Mouse (Mus musculus): ENCODE measurements around the gene Adam1a. TPM values are rescaled to one million over a fixed set of nuclear protein-coding genes. Genes with fewer than 3 reads are reported as not detected.

The Adam1a gene
- polyA plus RNA-seq, 1 experiment: 0.15 TPM

DNA sequence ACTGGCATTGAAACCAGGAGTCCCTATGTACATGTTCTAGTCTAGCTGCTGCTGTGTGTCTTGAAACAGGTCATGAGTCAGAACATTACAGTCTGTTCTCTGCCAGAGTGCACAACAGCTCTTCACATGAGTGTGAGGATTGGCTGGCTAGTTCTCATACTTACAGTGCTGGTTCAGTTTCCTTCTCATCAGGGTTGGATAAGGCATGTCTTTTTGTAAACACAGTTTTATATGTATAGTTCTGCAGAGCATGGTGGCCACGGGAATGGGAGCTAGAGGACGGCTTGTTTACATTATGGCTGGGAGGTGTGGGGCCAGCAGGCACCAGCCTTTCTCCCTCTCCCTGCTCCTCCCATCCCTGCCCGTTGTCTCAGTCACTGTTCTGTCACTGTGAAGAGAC, 75.7 kb downstream of the Adam1a start:
- TF ChIP-seq GATA1 (IDR thresholded peaks at IDR 0.05; ENCODE audit: low read length): no peak

Other genes with a start within 250 kb of the Adam1a start
- gene Trafd1, start 159.8 kb downstream of the Adam1a start, polyA plus RNA-seq (2012): 14.7 and 17.8 TPM in 2 replicates
- 5.2 and 5.3 TPM in 2 replicates for gene Naa25, start 147.5 kb downstream of the Adam1a start, polyA plus RNA-seq (2012)
- gene Tmem116, start 93.6 kb downstream of the Adam1a start, polyA plus RNA-seq (2012): 2.0 TPM in 2 replicates
- gene Erp29, start 93.0 kb downstream of the Adam1a start, polyA plus RNA-seq (2012): 214 and 282 TPM in 2 replicates
- gene Adam1b, start 42.0 kb downstream of the Adam1a start, polyA plus RNA-seq (2012): not detected in 2 replicates
- gene Gm42878, start within 50 bp of the Adam1a start, polyA plus RNA-seq (2012): not detected in 2 replicates
- 52.3 and 61.2 TPM in 2 replicates for gene Mapkapk5, start 423 bp upstream of the Adam1a start, polyA plus RNA-seq (2012)
- 124 and 151 TPM in 2 replicates for gene Aldh2, start 48.3 kb upstream of the Adam1a start, polyA plus RNA-seq (2012)
- gene Acad12, start 73.5 kb upstream of the Adam1a start, polyA plus RNA-seq (2012): 1.0 and 1.3 TPM in 2 replicates
- 2.6 and 3.5 TPM in 2 replicates for gene Acad10, start 115.0 kb upstream of the Adam1a start, polyA plus RNA-seq (2012)
- gene Brap, start 115.1 kb upstream of the Adam1a start, polyA plus RNA-seq (2012): 12.8 and 12.9 TPM in 2 replicates
- gene Atxn2, start 165.9 kb upstream of the Adam1a start, polyA plus RNA-seq (2012): 43.1 and 81.7 TPM in 2 replicates